Comparison of ENCODE assay signal across 13 mouse cellular contexts in genomic region chr9:73240188-73240587, GRCm38 (mm10).
DNase-seq lines count a peak whose midpoint lies in the region; ATAC-seq lines count a peak whose summit lies in the region.
"Had no signal": no experiment of that assay in that cellular context is flagged by ENCODE, and none has a peak within 500 bp of the region (broad histone marks: within the 10 kb centered on the region; RNA-seq: fewer than 3 reads in every experiment).

No protein-coding gene starts in this region.

- ATAC-seq in monocyte, adult 5-6 weeks (replicated peaks; ENCODE audit: insufficient number of reproducible peaks, low FRiP score, low TSS enrichment, poor library complexity, severe bottlenecking), result peak; percentile 90
- ATAC-seq: forebrain, embryonic 13.5 days had no signal

- DNase-seq in lung, postnatal 36 days, result peak; percentile 21
- no peak for DNase-seq in lung, postnatal 25 days (ENCODE audit: low spot score)
- DNase-seq in c-Kit-positive CD71-negative TER-119-negative erythroid progenitor cells, embryonic 14.5 days (ENCODE audit: low read depth), result peak; percentile 17
- DNase-seq in right cerebral cortex, postnatal 25 days, result no peak
- no peak for DNase-seq in kidney, postnatal 10 days
- DNase-seq in c-Kit-positive CD71-positive TER-119-positive erythroid progenitor cells, embryonic 14.5 days (ENCODE audit: low spot score), result no peak
- DNase-seq: adrenal gland, postnatal 36 days; cerebellum, adult 11 months; heart, adult 2 months; heart, postnatal 14 days; liver, embryonic 13.5 days had no signal

Comparison
In these comparisons a context has a peak if more than half of its experiments do, and no peak if none do; other contexts are left out.
1. DNase-seq: peak in lung, postnatal 36 days (single experiment) and c-Kit-positive CD71-negative TER-119-negative erythroid progenitor cells, embryonic 14.5 days (single experiment); none in lung, postnatal 25 days (single experiment), right cerebral cortex, postnatal 25 days (single experiment), kidney, postnatal 10 days (single experiment) and c-Kit-positive CD71-positive TER-119-positive erythroid progenitor cells, embryonic 14.5 days (single experiment).